Mouse (Mus musculus) stomach, postnatal 0 days (tissue): ENCODE results near the gene Tmtc4. TPM values are rescaled to one million over a fixed set of nuclear protein-coding genes. Genes with fewer than 3 reads are reported as not detected.

Experiments used
- ATAC-seq: fragments of 200-750 bp; cut with Nextera tagmentation; 2 replicates; pipeline ENCODE4 v1.8.0; 2017; ENCODE audit not compliant: low FRiP score, low TSS enrichment
- DNase-seq: peaks from one replicate; pipeline ENCODE4 v3.0.0-alpha.2; 2016; ENCODE audit warnings: low spot score
- H3K27ac ChIP-seq: fragments of 300-500 bp; sonication (generic); replicated peaks from 2 replicates; pipeline ENCODE4 v1.5.1; 2014; ENCODE audit warnings: mild to moderate bottlenecking, control low read depth
- H3K27me3 ChIP-seq: fragments of 300-500 bp; sonication (generic); 2 replicates; pipeline ENCODE4 v1.6.1; 2014; ENCODE audit warnings: low read length; ENCODE audit not compliant: control insufficient read depth, insufficient read depth
- H3K36me3 ChIP-seq: fragments of 300-500 bp; sonication (generic); 2 replicates; pipeline ENCODE4 v1.6.1; 2014; ENCODE audit warnings: low read length, mixed read lengths; ENCODE audit not compliant: control insufficient read depth, insufficient read depth
- H3K4me1 ChIP-seq: fragments of 300-500 bp; sonication (generic); replicated peaks from 2 replicates; pipeline ENCODE4 v1.6.1; 2014; ENCODE audit warnings: antibody characterized with exemption; ENCODE audit not compliant: control insufficient read depth, insufficient read depth
- H3K4me2 ChIP-seq: fragments of 300-500 bp; sonication (generic); replicated peaks from 2 replicates; pipeline ENCODE4 v1.6.1; 2014; ENCODE audit warnings: low read depth, mild to moderate bottlenecking, control low read depth, moderate library complexity
- H3K4me3 ChIP-seq: fragments of 300-500 bp; sonication (generic); 2 replicates; pipeline ENCODE4 v1.5.1; 2014; ENCODE audit warnings: low read depth, low read length, control low read depth
- H3K9ac ChIP-seq: fragments of 300-500 bp; sonication (generic); 2 replicates; pipeline ENCODE4 v1.6.1; 2014; ENCODE audit warnings: mild to moderate bottlenecking, low read length, control low read depth, mixed read lengths
- H3K9me3 ChIP-seq: fragments of 300-500 bp; sonication (generic); 2 replicates; pipeline ENCODE4 v1.6.1; 2016; ENCODE audit warnings: low read length; ENCODE audit not compliant: control insufficient read depth
- CTCF ChIP-seq: IDR thresholded peaks from 2 replicates; pipeline ENCODE4 v1.5.1; 2016; ENCODE audit warnings: antibody characterized with exemption, low read depth, mild to moderate bottlenecking, moderate library complexity
- EP300 ChIP-seq: optimal IDR thresholded peaks from 2 replicates; pipeline ENCODE3; 2016; ENCODE audit warnings: antibody characterized with exemption
- WGBS: fragments of 180-500 bp; shearing (Covaris S2); extraction: QIAGEN DNeasy Blood & Tissue Kit; methylation state at CpG from one replicate; pipeline ENCODE4 v1.1.7; 2014; 5-methylcytosine and 5-hydroxymethylcytosine counted together
- polyA plus RNA-seq: library from polyadenylated mRNA; unstranded; fragments of >200 nt; fragmentation: Nextera tagmentation; extraction: Ambion mirVana; gene quantifications from 2 replicates; pipeline ENCODE4 v1.2.1, GENCODE M21; 2015

Gene Tmtc4
- polyA plus RNA-seq, 1 experiment from 2014 or later: 9.2 TPM

GRCm38 (mm10) chr14:122977797-122978140 lies 6.1 kb downstream of the Tmtc4 start:
- Histone ChIP-seq H3K9me3 (no peaks in the 10 kb centered on the region), H3K4me1 (peaks cover 3% of the 10 kb centered on the region; the same call in 1 of the 2 replicates), H3K27ac (no peak overlapping the region), H3K9ac (no peak overlapping the region), H3K4me2 (no peak overlapping the region), H3K4me3 (no peak overlapping the region), H3K27me3 (no peaks in the 10 kb centered on the region), H3K36me3 (no peaks in the 10 kb centered on the region)
- 77% methylated on average over 1 of the region's 1 CpGs for WGBS
- no peak for DNase-seq
- no peak for ATAC-seq
- TF ChIP-seq CTCF (no peak), EP300 (no peak)

- Histone ChIP-seq H3K4me1 (peaks cover 3% of the 10 kb centered on the region; the same call in 1 of the 2 replicates), H3K27ac (no peak overlapping the region), H3K4me2 (no peak overlapping the region), H3K27me3 (no peaks in the 10 kb centered on the region), H3K9me3 (no peaks in the 10 kb centered on the region), H3K36me3 (no peaks in the 10 kb centered on the region), H3K4me3 (no peak overlapping the region), H3K9ac (no peak overlapping the region)
- DNase-seq: no peak
- no peak for TF ChIP-seq EP300
- no peak for TF ChIP-seq CTCF
- WGBS: 63% methylated on average over 9 of the region's 9 CpGs
- no peak for ATAC-seq
These were observed 6.6 kb downstream of the Tmtc4 start for GRCm38 (mm10) chr14:122977056-122977796.

GRCm38 (mm10) chr14:122974854-122975570 lies 8.8 kb downstream of the Tmtc4 start:
- Histone ChIP-seq H3K4me3 (no peak overlapping the region), H3K9ac (no peak overlapping the region), H3K4me2 (no peak overlapping the region), H3K9me3 (no peaks in the 10 kb centered on the region), H3K27me3 (no peaks in the 10 kb centered on the region), H3K27ac (no peak overlapping the region), H3K36me3 (0 out of 2 replicates have a peak, but pooled peaks cover 2% of the 10 kb centered on the region), H3K4me1 (no peaks in the 10 kb centered on the region)
- TF ChIP-seq CTCF (no peak), EP300 (no peak)
- ATAC-seq: no peak
- no peak for DNase-seq
- 42% methylated on average over 3 of the region's 3 CpGs for WGBS

- Histone ChIP-seq H3K4me3 (no peak overlapping the region), H3K9ac (no peak overlapping the region), H3K4me2 (no peak overlapping the region), H3K36me3 (peaks cover 2% of the 10 kb centered on the region; the same call in 1 of the 2 replicates), H3K4me1 (no peaks in the 10 kb centered on the region), H3K27me3 (no peaks in the 10 kb centered on the region), H3K27ac (no peak overlapping the region), H3K9me3 (no peaks in the 10 kb centered on the region)
- DNase-seq (no peak), ATAC-seq (no peak)
- WGBS: 91% methylated on average over 2 of the region's 2 CpGs
- no peak for TF ChIP-seq EP300
- TF ChIP-seq CTCF: no peak
These were observed 10.7 kb downstream of the Tmtc4 start for GRCm38 (mm10) chr14:122973091-122973490.

GRCm38 (mm10) chr14:122968049-122968448 lies 15.8 kb downstream of the Tmtc4 start:
- Histone ChIP-seq H3K4me2 (no peak overlapping the region), H3K9me3 (no peaks in the 10 kb centered on the region), H3K27ac (no peak overlapping the region), H3K36me3 (peaks cover 5% of the 10 kb centered on the region; the same call in 1 of the 2 replicates), H3K4me1 (no peaks in the 10 kb centered on the region), H3K27me3 (no peaks in the 10 kb centered on the region), H3K9ac (no peak overlapping the region), H3K4me3 (no peak overlapping the region)
- TF ChIP-seq EP300 (no peak), CTCF (peak; percentile 24; the same call in 1 of the 2 replicates)
- peak; percentile 49; the same call in 1 of the 2 replicates for ATAC-seq
- no peak for DNase-seq
- 69% methylated on average over 2 of the region's 2 CpGs for WGBS

GRCm38 (mm10) chr14:122957941-122958340 lies 25.9 kb downstream of the Tmtc4 start:
- no peak for ATAC-seq
- Histone ChIP-seq H3K9me3 (no peaks in the 10 kb centered on the region), H3K36me3 (no peaks in the 10 kb centered on the region; the same call in 1 of the 2 replicates), H3K4me1 (no peaks in the 10 kb centered on the region), H3K27me3 (no peaks in the 10 kb centered on the region), H3K9ac (no peak overlapping the region), H3K4me3 (no peak overlapping the region), H3K27ac (no peak overlapping the region), H3K4me2 (no peak overlapping the region)
- 90% methylated on average over 8 of the region's 8 CpGs for WGBS
- TF ChIP-seq EP300 (no peak), CTCF (no peak)
- DNase-seq: no peak
